Mouse (Mus musculus) megakaryocyte, embryonic 14.5 days (primary cell): ENCODE results near the gene C2cd4c.

ENCODE experiments used
- FLI1 ChIP-seq: IDR thresholded peaks from 2 replicates; pipeline ENCODE4 v1.6.1; 2012; ENCODE audit warnings: low read length, inconsistent platforms, mixed read lengths
- GATA1 ChIP-seq: IDR thresholded peaks from 3 replicates; pipeline ENCODE4 v1.6.1; 2012; ENCODE audit warnings: mixed read lengths, low read length, inconsistent platforms, borderline replicate concordance

DNA sequence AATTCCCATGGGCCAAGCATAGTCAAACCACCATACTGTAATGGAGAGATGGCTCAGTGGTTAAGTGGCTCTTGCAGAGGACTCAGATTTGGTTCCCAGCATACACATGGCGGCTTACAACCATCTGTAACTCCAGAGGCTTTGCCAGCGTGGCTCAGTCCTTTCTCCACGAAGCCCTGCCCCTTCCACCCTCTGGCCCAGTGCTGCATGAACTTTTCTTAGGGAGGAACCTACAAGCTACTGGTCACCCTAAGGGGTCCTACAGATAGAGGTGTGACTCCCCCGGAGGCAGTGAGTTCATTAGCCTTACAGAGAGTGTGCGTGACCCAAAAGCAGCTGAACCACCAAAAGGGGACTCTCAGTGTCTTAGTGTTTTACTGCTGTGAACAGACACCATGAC is 56.9 kb downstream of the C2cd4c start:
- TF ChIP-seq GATA1: no peak
- no peak for TF ChIP-seq FLI1
